Mouse (Mus musculus): ENCODE results near the gene Amer2. TPM values are rescaled to one million over a fixed set of nuclear protein-coding genes. Genes with fewer than 3 reads are reported as not detected.
"Not testable (repeated sequence)": the region's sequence is repeated elsewhere in the genome, so short reads cannot be mapped to it uniquely, and the experiment has no call there.

The Amer2 gene
- 0.50 and 0.54 TPM in 2 replicates for polyA plus RNA-seq (2014; fragmentation: Nextera tagmentation; extraction: Ambion mirVana)

DNA sequence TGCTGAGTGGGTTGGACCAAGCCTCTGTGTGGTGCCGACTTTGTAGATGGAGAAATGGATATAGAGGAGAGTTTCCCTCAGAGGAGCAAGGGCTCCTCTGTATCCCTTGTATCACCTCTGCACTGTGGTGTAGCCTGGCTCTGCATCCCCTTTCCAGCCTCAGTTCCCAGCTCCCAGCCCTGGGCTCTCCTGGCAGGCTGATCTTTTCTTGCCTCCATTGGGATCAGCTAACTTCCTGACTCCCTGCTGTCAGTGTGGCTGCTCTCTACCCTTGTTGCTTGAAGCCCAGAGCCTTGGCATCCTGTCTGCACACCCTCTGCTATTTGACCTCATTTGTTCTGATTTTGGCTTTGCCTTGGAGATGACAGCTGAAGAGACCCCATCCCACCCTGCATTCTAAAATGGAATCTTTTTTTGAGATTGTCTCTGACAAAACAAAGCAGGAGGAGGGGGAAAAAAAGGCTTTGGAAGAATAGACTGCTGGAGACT, at the start of gene Amer2:
Gene Amer2, plus strand, starts transcription at position 439 of the 489 bp plus-strand sequence.
- no peaks in the 10 kb centered on the region for H3K36me3 ChIP-seq (ENCODE audit: control insufficient read depth, insufficient read depth, low read length)
- ATAC-seq (replicated peaks; ENCODE audit: insufficient number of reproducible peaks, low FRiP score, low TSS enrichment) = no peak
- peaks cover 3% of the 10 kb centered on the region; the same call in 1 of the 2 replicates for H3K4me1 ChIP-seq (ENCODE audit: control insufficient read depth, insufficient read depth, low read length)
- H3K27me3 ChIP-seq (ENCODE audit: control insufficient read depth, insufficient read depth, low read length) = peaks cover 22% of the 10 kb centered on the region
- no peak within 1 kb of the TSS for H3K9ac ChIP-seq (ENCODE audit: low read depth, low read length)
- WGBS (ENCODE audit: insufficient replicate concordance) = 58% methylated on average over 1 of the region's 1 CpGs
- no peak within 1 kb of the TSS for H3K4me3 ChIP-seq (ENCODE audit: low read depth, low read length)
- H3K27ac ChIP-seq (ENCODE audit: low read depth, low read length) = no peak within 1 kb of the TSS
- no peak within 1 kb of the TSS for H3K4me2 ChIP-seq
- no peaks in the 10 kb centered on the region for H3K9me3 ChIP-seq (replicated peaks; ENCODE audit: control insufficient read depth, low read length)

DNA sequence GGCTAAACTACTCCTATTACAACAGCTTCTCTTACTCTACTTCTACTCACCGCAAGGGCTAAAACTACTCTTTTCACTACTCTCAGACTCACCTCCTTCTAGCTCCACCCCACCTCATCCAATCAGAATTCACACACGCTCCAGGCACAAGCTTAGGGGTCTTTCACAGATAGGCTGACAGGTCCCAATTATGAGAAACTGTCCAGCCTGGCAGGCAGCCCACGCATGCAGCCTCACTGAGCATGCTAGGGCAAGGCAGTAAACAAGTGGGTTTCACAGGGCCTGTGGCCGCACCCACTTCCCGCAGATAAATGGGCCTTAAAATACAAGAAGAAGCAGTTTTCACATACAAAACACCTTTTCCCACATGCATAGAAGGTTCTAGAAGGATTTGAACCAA, 33.1 kb upstream of the Amer2 start:
- H3K4me3 ChIP-seq (ENCODE audit: low read depth, low read length); H3K27me3 ChIP-seq (ENCODE audit: control insufficient read depth, insufficient read depth, low read length); H3K36me3 ChIP-seq (ENCODE audit: control insufficient read depth, insufficient read depth, low read length); H3K9me3 ChIP-seq (replicated peaks; ENCODE audit: control insufficient read depth, low read length); H3K27ac ChIP-seq (ENCODE audit: low read depth, low read length); H3K9ac ChIP-seq (ENCODE audit: low read depth, low read length); H3K4me2 ChIP-seq; H3K4me1 ChIP-seq (ENCODE audit: control insufficient read depth, insufficient read depth, low read length); ATAC-seq (replicated peaks; ENCODE audit: insufficient number of reproducible peaks, low FRiP score, low TSS enrichment): not testable (repeated sequence)
- 73% methylated on average over 5 of the region's 5 CpGs for WGBS (ENCODE audit: insufficient replicate concordance)

DNA sequence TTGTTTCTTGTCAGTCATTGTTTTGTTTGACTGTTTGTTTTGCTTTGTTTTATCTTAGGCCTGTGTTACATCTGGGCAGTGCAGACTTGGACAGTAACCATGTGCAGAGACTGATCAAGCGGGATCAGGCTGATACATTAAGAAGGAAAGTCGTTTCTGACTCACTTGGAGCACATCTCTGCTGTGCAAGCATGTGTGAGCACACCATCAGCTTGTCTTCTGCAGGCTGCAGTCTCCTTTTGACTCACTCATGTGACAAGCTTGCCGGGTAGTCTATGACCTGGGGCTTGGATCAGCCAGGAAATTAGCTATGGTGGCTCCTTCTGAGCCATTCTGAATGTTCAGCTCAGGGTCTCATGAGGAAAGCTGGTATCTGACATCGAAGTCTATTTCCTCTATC, 32.5 kb upstream of the Amer2 start:
- H3K36me3 ChIP-seq (ENCODE audit: control insufficient read depth, insufficient read depth, low read length) = no peaks in the 10 kb centered on the region
- no peak overlapping the region for H3K4me3 ChIP-seq (ENCODE audit: low read depth, low read length)
- H3K9me3 ChIP-seq (replicated peaks; ENCODE audit: control insufficient read depth, low read length) = no peaks in the 10 kb centered on the region
- no peak overlapping the region for H3K4me2 ChIP-seq
- no peak overlapping the region for H3K9ac ChIP-seq (ENCODE audit: low read depth, low read length)
- WGBS (ENCODE audit: insufficient replicate concordance) = 55% methylated on average over 4 of the region's 4 CpGs
- ATAC-seq (replicated peaks; ENCODE audit: insufficient number of reproducible peaks, low FRiP score, low TSS enrichment) = no peak
- H3K27ac ChIP-seq (ENCODE audit: low read depth, low read length) = no peak overlapping the region
- H3K27me3 ChIP-seq (ENCODE audit: control insufficient read depth, insufficient read depth, low read length) = no peaks in the 10 kb centered on the region
- H3K4me1 ChIP-seq (ENCODE audit: control insufficient read depth, insufficient read depth, low read length) = no peaks in the 10 kb centered on the region

DNA sequence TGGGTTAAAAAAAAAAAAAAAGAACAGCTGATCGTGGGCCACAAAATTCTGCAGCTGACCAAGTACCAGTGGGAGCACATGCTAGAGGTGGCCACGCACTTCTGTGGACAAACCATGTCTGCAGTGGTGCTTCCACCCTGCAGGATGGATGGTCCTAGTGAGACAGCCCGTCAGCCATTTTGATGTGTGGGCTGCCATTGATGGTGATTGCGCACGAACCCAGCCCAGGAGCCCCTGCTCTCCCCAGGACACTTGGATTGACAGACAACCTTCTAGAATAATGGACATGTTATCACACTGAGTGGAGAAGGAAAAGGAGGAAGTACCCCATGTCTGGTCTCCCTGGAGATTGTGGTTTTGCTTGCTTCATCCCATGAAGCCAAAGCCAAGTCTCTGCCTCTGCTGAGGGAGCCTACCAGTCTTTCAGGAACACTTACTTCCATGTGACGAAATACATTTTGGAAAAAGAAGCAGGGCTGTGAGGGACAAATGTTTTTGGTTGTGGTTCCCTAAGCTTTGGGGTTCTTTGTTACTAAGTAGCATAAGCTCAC, 27.7 kb upstream of the Amer2 start:
- Histone ChIP-seq H3K4me1 (ENCODE audit: control insufficient read depth, insufficient read depth, low read length) (no peaks in the 10 kb centered on the region), H3K27me3 (ENCODE audit: control insufficient read depth, insufficient read depth, low read length) (no peaks in the 10 kb centered on the region), H3K36me3 (ENCODE audit: control insufficient read depth, insufficient read depth, low read length) (no peaks in the 10 kb centered on the region), H3K4me3 (ENCODE audit: low read depth, low read length) (no peak overlapping the region), H3K9ac (ENCODE audit: low read depth, low read length) (no peak overlapping the region), H3K9me3 (replicated peaks; ENCODE audit: control insufficient read depth, low read length) (no peaks in the 10 kb centered on the region), H3K27ac (ENCODE audit: low read depth, low read length) (no peak overlapping the region), H3K4me2 (no peak overlapping the region)
- no peak for ATAC-seq (replicated peaks; ENCODE audit: insufficient number of reproducible peaks, low FRiP score, low TSS enrichment)
- WGBS (ENCODE audit: insufficient replicate concordance) = 85% methylated on average over 6 of the region's 6 CpGs

DNA sequence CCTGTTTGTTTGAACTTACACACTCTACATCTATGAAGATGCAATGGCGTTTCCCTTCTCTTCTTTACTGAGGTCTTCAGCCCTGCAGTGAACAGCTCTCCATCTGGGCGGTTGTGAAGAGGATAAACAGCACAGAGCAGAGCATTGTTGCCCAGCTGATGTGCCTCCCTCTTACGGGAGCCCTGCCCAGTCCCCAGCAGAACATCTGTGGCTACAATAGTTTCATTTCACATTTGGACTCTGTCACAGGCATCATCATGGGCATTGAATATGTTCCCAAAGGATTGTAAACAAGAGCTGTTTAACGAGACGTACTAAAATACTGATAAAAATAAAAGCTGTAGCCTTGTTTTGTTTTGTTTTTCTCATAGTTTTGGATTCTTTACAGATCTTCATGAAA, 14.7 kb upstream of the Amer2 start:
- Histone ChIP-seq H3K36me3 (ENCODE audit: control insufficient read depth, insufficient read depth, low read length) (no peaks in the 10 kb centered on the region), H3K9me3 (replicated peaks; ENCODE audit: control insufficient read depth, low read length) (no peaks in the 10 kb centered on the region), H3K9ac (ENCODE audit: low read depth, low read length) (no peak overlapping the region), H3K27me3 (ENCODE audit: control insufficient read depth, insufficient read depth, low read length) (no peaks in the 10 kb centered on the region), H3K27ac (ENCODE audit: low read depth, low read length) (no peak overlapping the region), H3K4me1 (ENCODE audit: control insufficient read depth, insufficient read depth, low read length) (no peaks in the 10 kb centered on the region), H3K4me2 (no peak overlapping the region), H3K4me3 (ENCODE audit: low read depth, low read length) (no peak overlapping the region)
- WGBS (ENCODE audit: insufficient replicate concordance) = 75% methylated on average over 5 of the region's 5 CpGs
- ATAC-seq (replicated peaks; ENCODE audit: insufficient number of reproducible peaks, low FRiP score, low TSS enrichment) = no peak

DNA sequence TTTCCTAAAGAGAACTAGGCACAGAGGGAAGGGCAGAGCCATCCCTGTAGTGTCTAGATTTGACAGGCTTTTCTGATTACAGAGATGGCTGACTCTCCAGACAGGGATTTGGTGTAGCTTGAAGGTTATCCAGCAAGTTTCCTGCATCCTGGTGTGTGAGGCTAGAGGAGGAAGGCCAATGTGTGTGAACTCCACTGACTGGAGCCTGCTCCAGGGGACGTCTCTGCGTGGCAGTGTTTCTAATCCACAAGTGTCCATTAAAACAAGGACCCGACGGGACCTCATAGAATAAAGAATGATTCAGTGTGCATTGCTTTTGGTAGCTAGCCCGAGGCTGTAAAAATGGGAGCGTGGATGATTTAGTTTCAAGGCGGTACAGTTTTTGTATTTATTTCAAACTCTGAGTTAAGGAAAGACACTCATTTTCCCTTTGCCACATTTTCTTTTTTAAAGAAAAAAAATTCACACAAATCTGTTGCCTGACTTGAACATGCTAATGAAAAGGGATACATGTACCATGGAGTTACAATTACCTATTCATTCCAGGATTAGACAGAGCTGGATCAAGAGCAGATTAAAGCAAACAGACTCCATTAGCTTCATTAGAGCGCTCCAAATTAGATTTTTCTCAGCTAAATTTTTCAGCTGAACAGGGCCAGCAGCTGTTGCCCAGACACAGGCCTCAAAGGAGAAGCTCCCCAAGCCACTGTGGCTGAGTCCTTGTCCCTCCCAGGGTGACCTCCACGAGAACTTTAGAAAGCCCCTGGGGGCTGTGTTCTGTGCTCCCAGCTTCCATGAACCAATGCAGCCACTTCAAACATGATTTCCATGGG, 11.5 kb upstream of the Amer2 start:
- Histone ChIP-seq H3K9ac (ENCODE audit: low read depth, low read length) (no peak overlapping the region), H3K9me3 (replicated peaks; ENCODE audit: control insufficient read depth, low read length) (no peaks in the 10 kb centered on the region), H3K27me3 (ENCODE audit: control insufficient read depth, insufficient read depth, low read length) (no peaks in the 10 kb centered on the region), H3K27ac (ENCODE audit: low read depth, low read length) (no peak overlapping the region), H3K4me3 (ENCODE audit: low read depth, low read length) (no peak overlapping the region), H3K4me1 (ENCODE audit: control insufficient read depth, insufficient read depth, low read length) (no peaks in the 10 kb centered on the region), H3K36me3 (ENCODE audit: control insufficient read depth, insufficient read depth, low read length) (no peaks in the 10 kb centered on the region), H3K4me2 (no peak overlapping the region)
- WGBS (ENCODE audit: insufficient replicate concordance) = 65% methylated on average over 9 of the region's 9 CpGs
- ATAC-seq (replicated peaks; ENCODE audit: insufficient number of reproducible peaks, low FRiP score, low TSS enrichment) = no peak

DNA sequence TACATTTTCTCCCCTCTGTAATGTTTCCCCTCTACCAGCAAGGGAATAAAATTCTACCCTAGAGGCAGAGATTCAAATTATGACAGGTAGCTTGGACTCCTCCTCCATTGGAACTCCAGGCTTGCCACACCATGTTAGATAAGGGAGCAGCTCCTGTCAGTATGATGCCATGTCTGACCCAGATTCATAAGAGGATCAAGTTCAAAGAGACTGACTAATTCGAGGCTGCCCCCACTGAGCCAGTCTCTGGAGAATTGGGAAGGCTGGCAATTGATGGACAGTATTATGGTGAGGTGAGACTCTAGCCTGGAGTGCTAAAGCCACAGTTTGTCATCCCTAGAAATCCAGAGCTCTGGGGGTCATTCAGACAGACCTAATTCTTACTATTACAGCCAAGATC, 6.3 kb upstream of the Amer2 start:
- no peaks in the 10 kb centered on the region for H3K36me3 ChIP-seq (ENCODE audit: control insufficient read depth, insufficient read depth, low read length)
- no peak overlapping the region for H3K4me2 ChIP-seq
- no peaks in the 10 kb centered on the region for H3K4me1 ChIP-seq (ENCODE audit: control insufficient read depth, insufficient read depth, low read length)
- no peak overlapping the region for H3K27ac ChIP-seq (ENCODE audit: low read depth, low read length)
- H3K4me3 ChIP-seq (ENCODE audit: low read depth, low read length) = no peak overlapping the region
- no peaks in the 10 kb centered on the region for H3K27me3 ChIP-seq (ENCODE audit: control insufficient read depth, insufficient read depth, low read length)
- no peak for ATAC-seq (replicated peaks; ENCODE audit: insufficient number of reproducible peaks, low FRiP score, low TSS enrichment)
- WGBS (ENCODE audit: insufficient replicate concordance) = 64% methylated on average over 1 of the region's 1 CpGs
- H3K9me3 ChIP-seq (replicated peaks; ENCODE audit: control insufficient read depth, low read length) = no peaks in the 10 kb centered on the region
- H3K9ac ChIP-seq (ENCODE audit: low read depth, low read length) = no peak overlapping the region

DNA sequence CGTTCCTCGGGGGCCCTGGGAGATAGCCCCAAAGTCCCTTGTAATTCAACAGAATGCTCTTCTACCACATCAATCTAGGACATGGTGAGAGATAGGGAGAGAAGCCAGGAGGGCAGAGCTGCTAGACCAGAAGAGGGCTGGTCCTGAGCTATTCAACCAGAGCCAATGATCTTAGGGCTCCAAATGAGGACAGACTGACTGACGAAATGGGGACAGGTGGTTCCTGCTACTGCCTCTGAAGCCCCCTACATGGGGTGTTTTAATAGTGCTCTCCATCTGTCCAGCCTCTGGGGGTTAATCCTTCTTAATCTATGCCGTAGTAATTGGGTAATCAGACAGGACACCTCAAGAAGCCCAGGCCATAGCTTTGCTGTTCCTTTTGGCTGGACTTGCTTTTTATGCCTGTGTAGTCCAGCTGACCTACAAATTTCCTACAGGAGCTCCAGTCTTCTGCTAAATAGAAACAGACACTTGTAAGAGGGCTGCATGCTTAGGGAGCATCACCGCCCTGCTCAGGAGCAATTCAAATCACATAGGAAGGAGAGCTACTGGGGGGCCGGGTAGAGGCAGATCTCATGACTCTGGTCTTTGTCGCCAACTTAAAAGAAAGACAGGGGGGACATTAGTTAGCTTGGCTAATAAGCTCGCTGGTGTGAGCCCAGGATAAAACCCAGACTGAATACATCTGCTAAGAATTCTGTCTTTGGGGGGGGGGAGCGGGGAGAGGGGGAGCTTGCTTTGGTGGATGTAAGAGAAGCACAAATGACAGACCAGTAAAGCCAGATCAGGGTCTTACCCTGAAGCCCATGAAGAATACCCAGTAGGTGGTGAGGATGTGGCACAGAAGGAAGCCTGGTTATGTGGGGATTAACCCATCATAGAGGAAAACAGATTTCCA, 4.0 kb upstream of the Amer2 start:
- Histone ChIP-seq H3K36me3 (ENCODE audit: control insufficient read depth, insufficient read depth, low read length) (no peaks in the 10 kb centered on the region), H3K4me1 (ENCODE audit: control insufficient read depth, insufficient read depth, low read length) (no peaks in the 10 kb centered on the region), H3K9ac (ENCODE audit: low read depth, low read length) (no peak overlapping the region), H3K4me2 (no peak overlapping the region), H3K9me3 (replicated peaks; ENCODE audit: control insufficient read depth, low read length) (no peaks in the 10 kb centered on the region), H3K27me3 (ENCODE audit: control insufficient read depth, insufficient read depth, low read length) (0 out of 2 replicates have a peak, but pooled peaks cover 3% of the 10 kb centered on the region), H3K27ac (ENCODE audit: low read depth, low read length) (no peak overlapping the region), H3K4me3 (ENCODE audit: low read depth, low read length) (no peak overlapping the region)
- 59% methylated on average over 9 of the region's 9 CpGs for WGBS (ENCODE audit: insufficient replicate concordance)
- no peak for ATAC-seq (replicated peaks; ENCODE audit: insufficient number of reproducible peaks, low FRiP score, low TSS enrichment)

All from heart, embryonic 11.5 days (tissue).